Mouse (Mus musculus) heart, adult 2 months (tissue): ENCODE measurements around the gene Copz2. TPM values are rescaled to one million over a fixed set of nuclear protein-coding genes. Genes with fewer than 3 reads are reported as not detected.

ENCODE experiments used
- DNase-seq, 2 experiments: peaks; one replicate each; pipeline ENCODE4 v3.0.0; 2021
- H3K27ac ChIP-seq: fragments of 200-600 bp; 2 replicates; pipeline ENCODE4 v1.8.1; 2022
- H3K27me3 ChIP-seq: fragments of 200-500 bp; 2 replicates; pipeline ENCODE4 v1.6.1; 2012; ENCODE audit warnings: mild to moderate bottlenecking, low read length, inconsistent platforms, mixed read lengths; ENCODE audit not compliant: control insufficient read depth, insufficient read depth
- H3K36me3 ChIP-seq: fragments of 200-500 bp; 2 replicates; pipeline ENCODE4 v1.6.1; 2012; ENCODE audit warnings: low read length, inconsistent platforms; ENCODE audit not compliant: control insufficient read depth, insufficient read depth
- H3K4me1 ChIP-seq: fragments of 200-500 bp; 2 replicates; pipeline ENCODE4 v1.6.1; 2011; ENCODE audit warnings: low read length; ENCODE audit not compliant: control insufficient read depth, insufficient read depth
- H3K4me3 ChIP-seq: fragments of 200-600 bp; 2 replicates; pipeline ENCODE4 v1.8.1; 2022
- H3K79me2 ChIP-seq: fragments of 200-500 bp; replicated peaks from 2 replicates; pipeline ENCODE4 v1.6.1; 2012; ENCODE audit warnings: mild to moderate bottlenecking, inconsistent platforms, low read length, moderate library complexity, mixed read lengths; ENCODE audit not compliant: control insufficient read depth, insufficient read depth
- H3K9ac ChIP-seq: fragments of 200-500 bp; 2 replicates; pipeline ENCODE4 v1.6.1; 2012; ENCODE audit warnings: low read depth, mild to moderate bottlenecking, control low read depth, inconsistent platforms, low read length, mixed read lengths
- CTCF ChIP-seq: fragments of 200-600 bp; IDR thresholded peaks from 2 replicates; pipeline ENCODE4 v1.8.1; 2022; ENCODE audit warnings: antibody characterized with exemption, mild to moderate bottlenecking, moderate library complexity
- EP300 ChIP-seq: fragments of 200-500 bp; IDR thresholded peaks from 2 replicates; pipeline ENCODE4 v1.6.1; 2011; ENCODE audit warnings: low read depth, low read length, control low read depth; ENCODE audit not compliant: insufficient read depth
- POLR2A ChIP-seq: fragments of 200-500 bp; IDR thresholded peaks from 2 replicates; pipeline ENCODE4 v1.6.1; 2011; ENCODE audit warnings: mild to moderate bottlenecking, low read depth, low read length, control low read depth; ENCODE audit not compliant: insufficient read depth
- WGBS: fragments of 180-500 bp; shearing (Covaris S2); methylation state at CpG from one replicate; pipeline ENCODE4 v1.1.7; 2018; 5-methylcytosine and 5-hydroxymethylcytosine counted together
- intact Hi-C: fragments of 180-260 bp; cut with DNase I; formaldehyde crosslinking; loops from one replicate; pipeline ENCODE4 v1.15.1; 2025
- polyA plus RNA-seq: library from polyadenylated mRNA; depleted of rRNA; stranded (reverse); fragments of >200 nt; gene quantifications from 2 replicates; pipeline ENCODE4 v1.2.3, GENCODE M21; 2012
- total RNA-seq, 2 experiments: library from RNA; stranded (reverse); gene quantifications; 2 replicates each; pipeline ENCODE4 v1.2.3; 2021

Gene Copz2
- total and polyA plus RNA-seq, 3 experiments, result 35.0 to 55.0 (median 36.9) TPM

GRCm38 (mm10) chr11:96813920-96814319, 35.8 kb upstream of the Copz2 start:
- Histone ChIP-seq H3K9ac (no peak overlapping the region), H3K4me3 (no peak overlapping the region), H3K27me3 (no peaks in the 10 kb centered on the region), H3K79me2 (no peaks in the 10 kb centered on the region), H3K27ac (no peak overlapping the region), H3K4me1 (no peaks in the 10 kb centered on the region), H3K36me3 (peaks cover 9% of the 10 kb centered on the region)
- TF ChIP-seq EP300, result no peak
- no peak for TF ChIP-seq POLR2A
- TF ChIP-seq CTCF, result no peak
- DNase-seq, result no peak
- intact Hi-C loops, result no loop called here
- 90% methylated on average over 5 of the region's 5 CpGs for WGBS

DNA sequence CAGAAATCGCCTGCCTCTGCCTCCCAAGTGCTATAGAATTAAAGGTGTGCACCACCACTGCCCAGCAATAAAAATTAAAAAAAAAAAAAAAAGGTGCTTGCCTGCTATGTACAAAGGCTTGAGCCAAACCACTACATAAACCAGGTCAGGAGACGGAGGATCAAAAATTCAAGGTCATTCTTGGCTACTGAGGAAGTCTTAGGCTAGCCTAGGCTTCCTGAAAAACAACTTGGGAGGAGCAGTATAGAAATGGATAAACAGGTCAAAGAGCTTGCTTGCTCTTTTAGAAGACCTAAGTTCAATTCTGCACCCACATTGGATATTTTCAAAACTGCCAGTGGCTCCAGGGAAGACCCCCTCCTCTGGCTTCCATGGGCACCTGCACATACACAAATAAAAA, 35.2 kb upstream of the Copz2 start:
- intact Hi-C loops, result no loop called here
- Histone ChIP-seq H3K79me2 (no peaks in the 10 kb centered on the region), H3K9ac (no peak overlapping the region), H3K4me3 (no peak overlapping the region), H3K27me3 (no peaks in the 10 kb centered on the region), H3K4me1 (no peaks in the 10 kb centered on the region), H3K36me3 (peaks cover 9% of the 10 kb centered on the region), H3K27ac (no peak overlapping the region)
- no peak for TF ChIP-seq CTCF
- no peak for TF ChIP-seq POLR2A
- TF ChIP-seq EP300, result no peak
- 64% methylated on average over 2 of the region's 2 CpGs for WGBS
- no peak for DNase-seq

DNA sequence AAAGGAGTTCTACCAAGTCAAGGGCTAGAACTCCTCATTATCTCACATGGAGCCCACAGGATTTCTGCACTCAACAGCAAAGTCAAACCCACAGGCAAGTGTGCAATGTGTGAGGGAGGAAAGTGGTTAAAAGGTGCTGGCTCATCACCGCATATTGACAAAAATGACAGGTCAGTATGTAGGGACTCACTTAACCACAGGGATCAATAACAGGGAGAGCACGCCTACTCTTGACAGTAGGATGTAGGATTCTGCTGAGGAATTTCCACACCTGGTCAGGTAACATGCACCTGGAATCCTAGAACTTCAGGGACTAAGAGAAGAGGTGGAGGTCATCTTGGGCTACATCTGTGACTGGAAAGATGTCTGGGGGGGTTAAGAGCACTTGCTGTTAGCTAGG, 33.8 kb upstream of the Copz2 start:
- Histone ChIP-seq H3K27me3 (no peaks in the 10 kb centered on the region), H3K9ac (no peak overlapping the region), H3K4me1 (no peaks in the 10 kb centered on the region), H3K79me2 (no peaks in the 10 kb centered on the region), H3K27ac (no peak overlapping the region), H3K36me3 (peaks cover 9% of the 10 kb centered on the region), H3K4me3 (no peak overlapping the region)
- DNase-seq, result no peak
- intact Hi-C loops, result no loop called here
- WGBS, result 100% methylated on average over 2 of the region's 2 CpGs
- TF ChIP-seq CTCF (no peak), POLR2A (no peak), EP300 (no peak)

GRCm38 (mm10) chr11:96816494-96816893, 33.2 kb upstream of the Copz2 start:
- intact Hi-C loops, result no loop called here
- Histone ChIP-seq H3K27ac (no peak overlapping the region), H3K4me1 (no peaks in the 10 kb centered on the region), H3K36me3 (peaks cover 9% of the 10 kb centered on the region), H3K27me3 (no peaks in the 10 kb centered on the region), H3K79me2 (no peaks in the 10 kb centered on the region), H3K9ac (no peak overlapping the region), H3K4me3 (no peak overlapping the region)
- no peak for DNase-seq
- 89% methylated on average over 1 of the region's 1 CpGs for whole genome bisulfite sequencing
- no peak for TF ChIP-seq POLR2A
- TF ChIP-seq CTCF, result no peak
- no peak for TF ChIP-seq EP300

- no peak overlapping the region for H3K27ac ChIP-seq
- no peaks in the 10 kb centered on the region for H3K27me3 ChIP-seq
- WGBS, result 81% methylated on average over 5 of the region's 5 CpGs
- TF ChIP-seq POLR2A, result no peak
- no peak for TF ChIP-seq EP300
- no peak for TF ChIP-seq CTCF
- H3K4me1 ChIP-seq, result no peaks in the 10 kb centered on the region
- peaks cover 9% of the 10 kb centered on the region for H3K36me3 ChIP-seq
- intact Hi-C loops, result no loop called here
- H3K4me3 ChIP-seq, result no peak overlapping the region
- no peaks in the 10 kb centered on the region for H3K79me2 ChIP-seq
- no peak for DNase-seq
- no peak overlapping the region for H3K9ac ChIP-seq
These were observed 32.7 kb upstream of the Copz2 start for GRCm38 (mm10) chr11:96816979-96817378.

GRCm38 (mm10) chr11:96818128-96818710, 31.5 kb upstream of the Copz2 start:
- intact Hi-C loops, result no loop called here
- WGBS, result 69% methylated on average over 8 of the region's 8 CpGs

More at GRCm38 (mm10) chr11:96818128-96818710, 31.5 kb upstream of the Copz2 start:
- TF ChIP-seq CTCF (no peak), POLR2A (no peak), EP300 (no peak)
- H3K27ac ChIP-seq, result no peak overlapping the region
- no peaks in the 10 kb centered on the region for H3K27me3 ChIP-seq
- no peaks in the 10 kb centered on the region; the same call in none of the 2 replicates for H3K79me2 ChIP-seq
- H3K4me3 ChIP-seq, result no peak overlapping the region
- H3K36me3 ChIP-seq, result peaks cover 9% of the 10 kb centered on the region
- peaks cover 6% of the 10 kb centered on the region for H3K4me1 ChIP-seq
- H3K9ac ChIP-seq, result no peak overlapping the region
- no peak for DNase-seq
